Mouse (Mus musculus) lung, adult 2 months (tissue): ENCODE measurements around the gene Slx4ip. TPM values are rescaled to one million over a fixed set of nuclear protein-coding genes. Genes with fewer than 3 reads are reported as not detected.

Source experiments
- DNase-seq: peaks from one replicate; pipeline ENCODE4 v3.0.0; 2022
- H3K4me1 ChIP-seq: fragments of 200-500 bp; 2 replicates; pipeline ENCODE4 v1.6.1; 2011; ENCODE audit warnings: low read length; ENCODE audit not compliant: control insufficient read depth, insufficient read depth
- H3K4me3 ChIP-seq: fragments of 200-500 bp; replicated peaks from 2 replicates; pipeline ENCODE3; 2011; ENCODE audit warnings: low read depth, mild to moderate bottlenecking, control low read depth, low read length; ENCODE audit errors: extremely low read depth
- CTCF ChIP-seq: fragments of 200-500 bp; IDR thresholded peaks from 2 replicates; pipeline ENCODE4 v1.5.1; 2011; ENCODE audit warnings: mild to moderate bottlenecking, low read length, control low read depth; ENCODE audit not compliant: insufficient read depth
- POLR2A ChIP-seq: fragments of 200-500 bp; IDR thresholded peaks from 2 replicates; pipeline ENCODE4 v1.6.1; 2011; ENCODE audit warnings: low read depth, mild to moderate bottlenecking, control low read depth, low read length, borderline replicate concordance; ENCODE audit errors: extremely low read depth
- WGBS: fragments of 180-500 bp; shearing (Covaris S2); methylation state at CpG from one replicate; pipeline ENCODE4 v1.1.7; 2018; 5-methylcytosine and 5-hydroxymethylcytosine counted together
- polyA plus RNA-seq: library from polyadenylated mRNA; depleted of rRNA; stranded (reverse); fragments of >200 nt; gene quantifications from 2 replicates; pipeline ENCODE4 v1.2.3, GENCODE M21; 2012

Gene Slx4ip
- polyA plus RNA-seq, 1 experiment: 0.70 TPM

DNA sequence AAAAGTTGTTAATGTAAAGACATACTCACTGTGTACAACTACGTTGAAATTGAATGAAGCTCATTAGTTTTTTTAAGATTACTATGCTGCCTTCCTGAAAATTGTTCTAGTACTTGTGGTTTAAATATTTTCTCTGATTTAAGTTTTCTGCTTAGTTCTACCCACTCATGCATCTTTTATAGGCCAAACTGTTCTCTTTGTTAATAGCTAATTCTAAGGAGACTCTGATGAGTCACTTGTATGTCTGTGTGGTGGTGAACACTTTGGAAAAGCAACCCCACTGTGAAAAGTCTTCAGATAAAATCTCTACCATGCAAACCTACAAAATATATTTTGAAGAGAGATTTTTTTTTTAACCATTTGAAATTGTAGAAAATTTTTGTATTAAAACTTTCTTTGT is 47.2 kb downstream of the Slx4ip start:
- 82% methylated on average over 1 of the region's 1 CpGs for WGBS
- H3K4me3 ChIP-seq: no peak overlapping the region
- DNase-seq: no peak
- H3K4me1 ChIP-seq: no peaks in the 10 kb centered on the region
- TF ChIP-seq CTCF: no peak
- no peak for TF ChIP-seq POLR2A

DNA sequence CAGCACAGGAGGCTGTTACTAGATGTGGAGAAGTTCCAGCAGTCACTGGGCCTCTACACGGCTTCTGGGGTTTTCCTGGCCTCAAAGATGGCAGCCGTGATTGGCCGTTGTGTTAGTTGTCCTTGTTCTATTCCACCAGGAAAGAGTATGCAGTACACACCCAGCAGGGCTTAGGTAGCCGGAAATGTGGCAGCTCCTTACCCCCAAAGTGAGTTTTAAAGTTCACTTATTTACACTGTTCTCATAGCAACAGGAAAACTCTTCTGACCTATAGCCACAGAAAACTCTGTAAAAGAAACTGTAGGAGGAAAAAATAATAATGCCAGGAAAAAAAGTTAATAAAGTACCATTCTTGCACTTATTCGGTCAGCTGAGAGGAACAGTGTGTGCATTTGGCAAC is 55.3 kb downstream of the Slx4ip start:
- WGBS: 67% methylated on average over 5 of the region's 5 CpGs
- no peak for DNase-seq
- TF ChIP-seq POLR2A: no peak
- TF ChIP-seq CTCF: no peak
- H3K4me1 ChIP-seq: peaks cover 17% of the 10 kb centered on the region
- H3K4me3 ChIP-seq: no peak overlapping the region

DNA sequence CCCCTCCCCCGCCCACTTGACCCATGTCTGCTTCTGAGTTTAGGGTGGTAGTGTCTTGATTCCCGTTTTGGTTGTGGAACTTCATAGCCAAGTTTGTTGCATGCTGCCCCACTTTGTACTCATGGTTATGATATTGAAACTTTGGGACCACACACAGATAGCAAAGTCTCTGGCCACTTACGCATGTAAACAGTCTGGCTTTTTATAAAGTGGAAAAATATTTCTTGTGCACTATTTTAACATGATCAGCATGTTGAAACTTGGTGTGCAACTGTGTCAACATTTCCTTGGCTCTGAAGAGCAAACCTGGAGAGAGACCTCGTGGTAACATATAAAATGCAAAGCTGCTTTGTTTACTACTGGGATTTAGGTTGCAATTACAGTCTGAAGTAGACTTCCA is 56.5 kb downstream of the Slx4ip start:
- WGBS: 50% methylated on average over 4 of the region's 4 CpGs
- peaks cover 17% of the 10 kb centered on the region for H3K4me1 ChIP-seq
- DNase-seq: no peak
- no peak for TF ChIP-seq CTCF
- no peak for TF ChIP-seq POLR2A
- H3K4me3 ChIP-seq: no peak overlapping the region

DNA sequence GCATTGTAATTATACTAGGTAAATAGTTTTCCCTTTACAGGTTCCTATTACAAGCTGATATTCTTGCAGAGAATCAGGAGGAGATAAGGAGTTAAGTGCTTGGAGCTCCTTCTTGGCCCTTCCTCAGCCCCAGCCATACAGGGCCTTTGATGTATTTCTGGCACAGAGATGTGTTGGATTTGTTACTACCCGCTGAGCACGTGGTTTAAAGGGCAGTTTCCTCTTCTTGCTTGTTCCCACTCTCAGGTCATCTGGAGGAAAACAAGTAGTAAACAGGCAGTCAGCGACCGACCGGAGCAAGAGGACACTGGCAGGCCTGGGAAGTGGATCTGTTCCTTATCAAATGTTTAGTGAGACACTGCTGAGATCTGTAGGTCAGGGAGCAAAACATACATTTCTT is 56.9 kb downstream of the Slx4ip start:
- H3K4me1 ChIP-seq: peaks cover 17% of the 10 kb centered on the region
- TF ChIP-seq POLR2A (no peak), CTCF (no peak)
- no peak for DNase-seq
- 5% methylated on average over 5 of the region's 5 CpGs for WGBS
- H3K4me3 ChIP-seq: no peak overlapping the region

DNA sequence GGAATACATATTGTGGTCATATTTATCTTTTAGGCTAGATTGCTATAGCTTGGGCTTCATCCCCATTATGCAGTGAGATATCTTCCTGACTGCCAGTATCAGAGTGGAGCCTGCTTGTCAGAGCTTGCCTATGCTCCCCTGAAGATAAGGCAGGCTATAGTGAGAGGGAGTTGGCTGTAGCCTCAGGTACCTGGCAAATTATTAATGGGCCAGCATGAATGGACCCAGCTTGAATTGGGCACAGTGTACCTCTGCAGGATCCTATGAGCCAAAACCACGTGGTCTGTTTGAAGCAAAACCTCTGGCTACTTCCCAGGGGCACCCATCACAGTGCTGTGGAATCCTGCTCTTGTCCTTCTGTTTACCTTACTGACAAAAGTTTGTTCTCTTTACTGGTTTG is 61.2 kb downstream of the Slx4ip start:
- TF ChIP-seq CTCF (no peak), POLR2A (no peak)
- no peak overlapping the region for H3K4me3 ChIP-seq
- H3K4me1 ChIP-seq: peaks cover 14% of the 10 kb centered on the region
- DNase-seq: no peak
- 31% methylated on average over 1 of the region's 1 CpGs for WGBS

DNA sequence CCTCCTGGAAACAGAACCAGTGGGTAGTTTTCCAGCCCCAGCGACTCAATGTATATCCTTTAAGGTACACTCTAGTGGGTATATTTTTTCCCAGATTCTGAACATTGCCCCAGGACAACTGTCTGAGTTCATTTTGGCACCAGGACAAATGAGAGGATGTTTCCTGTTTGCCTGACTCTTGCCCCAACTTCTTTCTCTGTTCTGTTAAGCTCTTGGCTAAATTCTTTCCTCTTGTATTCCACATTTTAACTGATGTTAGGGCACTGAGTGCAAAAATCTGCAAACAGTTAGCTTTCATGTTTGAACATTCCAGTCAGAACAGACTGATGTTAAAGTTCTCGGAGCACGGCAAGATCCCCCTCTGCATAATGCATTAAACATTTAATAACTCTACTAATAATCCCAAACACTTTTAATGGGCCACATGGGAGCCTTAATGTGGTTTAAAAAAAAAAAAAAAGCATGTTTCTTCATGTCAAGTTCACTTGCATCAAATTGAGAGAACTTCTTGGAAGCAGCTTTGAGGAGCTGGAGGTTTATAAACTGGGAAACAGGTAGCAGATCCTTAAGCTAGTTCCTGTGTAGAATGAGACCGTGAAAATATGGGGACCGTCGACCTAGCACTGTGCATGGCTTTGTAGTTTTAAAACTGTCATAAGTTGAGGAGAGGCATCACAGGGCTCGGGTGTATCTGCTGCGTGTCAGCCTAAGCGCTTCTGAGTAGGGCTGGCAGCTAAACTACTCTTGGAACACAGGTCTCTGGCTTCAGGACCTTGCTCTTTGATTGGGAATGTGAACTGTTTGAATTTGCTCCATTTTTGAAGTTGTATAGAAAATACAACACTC is 64.9 kb downstream of the Slx4ip start:
- TF ChIP-seq CTCF (no peak), POLR2A (no peak)
- H3K4me3 ChIP-seq: no peak overlapping the region
- 72% methylated on average over 9 of the region's 9 CpGs for WGBS
- H3K4me1 ChIP-seq: peaks cover 4% of the 10 kb centered on the region; the same call in 1 of the 2 replicates
- DNase-seq: no peak

DNA sequence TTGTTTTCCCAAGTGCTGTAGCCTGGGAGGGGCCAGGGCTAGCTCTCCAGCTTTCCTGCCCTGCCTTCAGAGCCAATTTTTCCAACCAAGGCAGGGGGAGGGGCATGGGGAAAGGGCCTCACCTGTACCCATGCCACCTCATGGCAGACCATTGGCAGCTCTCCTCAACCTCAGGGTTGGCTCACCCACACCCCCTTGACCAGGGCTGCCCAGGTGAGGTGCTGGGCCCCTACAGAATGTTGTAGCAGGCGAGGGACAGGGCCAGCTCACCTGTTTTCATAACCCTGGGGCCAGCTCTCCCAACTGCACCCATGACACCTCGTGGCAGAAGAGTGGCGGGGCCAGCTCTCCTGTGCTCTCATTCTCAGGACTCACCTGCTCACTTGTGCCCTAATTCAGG is 67.7 kb downstream of the Slx4ip start:
- DNase-seq: no peak
- 86% methylated on average over 3 of the region's 3 CpGs for WGBS
- Histone ChIP-seq H3K4me1 (peaks cover 4% of the 10 kb centered on the region; the same call in 1 of the 2 replicates), H3K4me3 (no peak overlapping the region)
- TF ChIP-seq POLR2A: no peak
- TF ChIP-seq CTCF: no peak

DNA sequence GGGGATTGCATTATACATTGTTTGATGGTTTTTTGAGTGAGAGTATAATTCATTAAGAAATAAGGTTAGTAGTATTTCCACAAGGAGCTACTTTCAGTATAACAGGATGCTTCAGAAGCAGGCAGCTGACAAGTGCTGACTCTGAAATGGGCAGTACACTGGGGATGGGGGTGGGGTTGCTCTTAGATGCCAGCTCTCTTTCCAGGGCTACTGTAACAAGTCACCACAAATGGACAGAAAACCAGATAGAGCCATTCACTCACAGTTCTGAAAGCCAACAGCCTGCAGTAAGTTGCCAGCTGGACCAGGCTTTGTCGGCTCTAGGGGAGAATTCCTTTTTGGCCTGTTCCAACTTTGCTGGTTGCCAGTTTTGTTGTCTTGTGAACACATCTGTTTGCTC is 84.8 kb downstream of the Slx4ip start:
- no peak overlapping the region for H3K4me3 ChIP-seq
- 60% methylated on average over 1 of the region's 1 CpGs for WGBS
- peaks cover 2% of the 10 kb centered on the region; the same call in 1 of the 2 replicates for H3K4me1 ChIP-seq
- TF ChIP-seq POLR2A (no peak), CTCF (no peak)
- no peak for DNase-seq

DNA sequence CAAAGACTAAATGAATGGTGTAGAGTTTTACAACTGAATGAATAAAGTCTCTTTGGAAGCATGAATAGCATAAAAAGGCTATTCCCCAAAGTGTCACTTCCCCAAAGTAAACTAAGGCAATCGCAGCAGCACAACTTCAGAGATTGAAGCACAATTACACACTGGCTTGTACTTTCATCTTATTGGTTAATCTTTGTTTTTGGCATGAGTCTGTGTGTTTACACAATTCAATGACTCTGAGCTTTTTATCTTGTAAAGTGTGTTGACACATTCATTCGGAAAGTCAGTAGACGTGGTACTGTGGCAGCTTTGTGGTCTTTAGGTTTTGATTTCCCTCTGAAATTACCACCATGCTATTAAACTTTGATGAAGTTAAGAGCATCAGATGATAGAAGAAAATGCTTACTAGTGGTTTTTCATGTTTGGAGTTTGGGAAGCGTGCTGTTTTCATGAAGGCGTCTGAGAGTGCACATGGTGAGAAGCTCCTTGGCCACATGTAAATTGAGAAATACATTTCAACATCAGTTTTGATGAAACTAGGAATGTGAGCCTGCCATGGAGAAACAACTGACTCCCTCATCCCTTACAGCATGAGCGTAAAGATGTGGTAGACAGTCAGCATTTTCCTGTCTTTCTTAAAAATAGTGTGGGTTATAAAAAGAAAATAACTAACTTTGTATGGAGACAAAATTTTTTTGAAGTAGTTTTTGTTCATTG is 88.2 kb downstream of the Slx4ip start:
- DNase-seq: no peak
- TF ChIP-seq POLR2A: no peak
- no peak for TF ChIP-seq CTCF
- 61% methylated on average over 6 of the region's 6 CpGs for WGBS
- Histone ChIP-seq H3K4me1 (peaks cover 2% of the 10 kb centered on the region; the same call in 1 of the 2 replicates), H3K4me3 (no peak overlapping the region)
